Mouse (Mus musculus) lung, embryonic 16.5 days (tissue): Measurements from ENCODE around the gene Plpp2. TPM values are rescaled to one million over a fixed set of nuclear protein-coding genes. Genes with fewer than 3 reads are reported as not detected.

Source experiments
- ATAC-seq: fragments of 200-750 bp; cut with Nextera tagmentation; 2 replicates; pipeline ENCODE4 v1.8.0; 2017; ENCODE audit warnings: low read depth, mild to moderate bottlenecking, moderate library complexity
- H3K27ac ChIP-seq: fragments of 300-500 bp; sonication (generic); 2 replicates; pipeline ENCODE4 v1.5.1; 2014; ENCODE audit warnings: mild to moderate bottlenecking, control low read depth, low read length
- H3K27me3 ChIP-seq: fragments of 300-500 bp; sonication (generic); 2 replicates; pipeline ENCODE4 v1.6.1; 2014; ENCODE audit warnings: low read depth, low read length, mixed read lengths; ENCODE audit not compliant: control insufficient read depth, insufficient read depth
- H3K36me3 ChIP-seq: fragments of 300-500 bp; sonication (generic); 2 replicates; pipeline ENCODE4 v1.6.1; 2014; ENCODE audit warnings: low read length; ENCODE audit not compliant: control insufficient read depth, insufficient read depth
- H3K4me1 ChIP-seq: fragments of 300-500 bp; sonication (generic); replicated peaks from 2 replicates; pipeline ENCODE4 v1.6.1; 2014; ENCODE audit warnings: low read length, mixed read lengths; ENCODE audit not compliant: control insufficient read depth, insufficient read depth
- H3K4me2 ChIP-seq: fragments of 300-500 bp; sonication (generic); 2 replicates; pipeline ENCODE4 v1.6.1; 2014; ENCODE audit warnings: low read depth, low read length, control low read depth
- H3K4me3 ChIP-seq: fragments of 300-500 bp; sonication (generic); 2 replicates; pipeline ENCODE4 v1.5.1; 2014; ENCODE audit warnings: mild to moderate bottlenecking, low read length, control low read depth
- H3K9ac ChIP-seq: fragments of 300-500 bp; sonication (generic); 2 replicates; pipeline ENCODE4 v1.6.1; 2014; ENCODE audit warnings: low read length, control low read depth
- H3K9me3 ChIP-seq: fragments of 300-500 bp; sonication (generic); 2 replicates; pipeline ENCODE4 v1.6.1; 2016; ENCODE audit warnings: low read length; ENCODE audit not compliant: control insufficient read depth
- WGBS: fragments of 180-500 bp; shearing (Covaris S2); extraction: QIAGEN DNeasy Blood & Tissue Kit; methylation state at CpG from one replicate; pipeline ENCODE4 v1.1.7; 2014; 5-methylcytosine and 5-hydroxymethylcytosine counted together
- polyA plus RNA-seq: library from polyadenylated mRNA; unstranded; fragments of >200 nt; fragmentation: Nextera tagmentation; extraction: Ambion mirVana; gene quantifications from 2 replicates; pipeline ENCODE4 v1.2.1, GENCODE M21; 2015

The Plpp2 gene
- polyA plus RNA-seq, 1 experiment from 2014 or later = 34.4 TPM

- no peak overlapping the region for H3K4me2 ChIP-seq
- no peak overlapping the region for H3K27ac ChIP-seq
- H3K36me3 ChIP-seq = no peaks in the 10 kb centered on the region
- no peak overlapping the region for H3K4me3 ChIP-seq
- no peak for ATAC-seq
- H3K9ac ChIP-seq = no peak overlapping the region
- H3K4me1 ChIP-seq = no peaks in the 10 kb centered on the region
- 85% methylated on average over 6 of the region's 6 CpGs for WGBS
- no peaks in the 10 kb centered on the region for H3K27me3 ChIP-seq
- H3K9me3 ChIP-seq = no peaks in the 10 kb centered on the region
Measured at GRCm38 (mm10) chr10:79574796-79575195, 41.2 kb upstream of the Plpp2 start.

- Histone ChIP-seq H3K4me2 (no peak overlapping the region), H3K36me3 (no peaks in the 10 kb centered on the region), H3K4me3 (no peak overlapping the region), H3K9me3 (no peaks in the 10 kb centered on the region), H3K4me1 (no peaks in the 10 kb centered on the region), H3K27ac (no peak overlapping the region), H3K27me3 (no peaks in the 10 kb centered on the region), H3K9ac (no peak overlapping the region)
- ATAC-seq = no peak
- WGBS = 71% methylated on average over 8 of the region's 8 CpGs
Measured at GRCm38 (mm10) chr10:79574350-79574749, 40.8 kb upstream of the Plpp2 start.

- Histone ChIP-seq H3K4me1 (no peaks in the 10 kb centered on the region), H3K36me3 (no peaks in the 10 kb centered on the region), H3K27me3 (no peaks in the 10 kb centered on the region), H3K4me2 (no peak overlapping the region), H3K27ac (no peak overlapping the region), H3K9me3 (no peaks in the 10 kb centered on the region), H3K9ac (no peak overlapping the region), H3K4me3 (no peak overlapping the region)
- no peak for ATAC-seq
- 78% methylated on average over 6 of the region's 6 CpGs for WGBS
Measured at GRCm38 (mm10) chr10:79573611-79574010, 40.0 kb upstream of the Plpp2 start.

- Histone ChIP-seq H3K27me3 (no peaks in the 10 kb centered on the region), H3K36me3 (no peaks in the 10 kb centered on the region), H3K4me1 (no peaks in the 10 kb centered on the region), H3K4me3 (no peak overlapping the region), H3K9me3 (no peaks in the 10 kb centered on the region), H3K27ac (no peak overlapping the region), H3K9ac (no peak overlapping the region), H3K4me2 (no peak overlapping the region)
- WGBS = 90% methylated on average over 2 of the region's 2 CpGs
- ATAC-seq = no peak
Measured at GRCm38 (mm10) chr10:79571314-79571713, 37.7 kb upstream of the Plpp2 start.

DNA sequence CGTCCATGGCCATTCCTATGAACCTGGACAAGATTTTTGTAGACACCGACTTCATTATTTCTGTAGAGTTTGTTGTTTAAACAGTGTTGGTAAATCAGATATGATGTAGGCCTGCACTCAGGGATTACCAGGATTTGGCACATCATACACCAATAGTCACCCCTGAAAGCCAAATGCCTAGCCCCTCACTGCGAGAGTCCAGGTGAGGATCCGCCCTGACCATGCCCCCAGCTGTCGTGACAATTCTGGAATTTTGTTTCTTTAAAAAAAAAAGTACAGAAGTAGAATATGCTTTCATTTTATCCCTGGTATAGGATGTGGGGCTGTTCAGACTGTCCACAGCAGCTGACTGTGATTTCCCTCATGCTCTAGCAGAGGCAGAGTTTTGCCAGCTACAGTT is 36.3 kb upstream of the Plpp2 start:
- Histone ChIP-seq H3K27ac (no peak overlapping the region), H3K4me1 (no peaks in the 10 kb centered on the region), H3K4me3 (no peak overlapping the region), H3K4me2 (no peak overlapping the region), H3K36me3 (no peaks in the 10 kb centered on the region), H3K9ac (no peak overlapping the region), H3K9me3 (no peaks in the 10 kb centered on the region), H3K27me3 (no peaks in the 10 kb centered on the region)
- no peak for ATAC-seq
- 88% methylated on average over 5 of the region's 5 CpGs for WGBS

DNA sequence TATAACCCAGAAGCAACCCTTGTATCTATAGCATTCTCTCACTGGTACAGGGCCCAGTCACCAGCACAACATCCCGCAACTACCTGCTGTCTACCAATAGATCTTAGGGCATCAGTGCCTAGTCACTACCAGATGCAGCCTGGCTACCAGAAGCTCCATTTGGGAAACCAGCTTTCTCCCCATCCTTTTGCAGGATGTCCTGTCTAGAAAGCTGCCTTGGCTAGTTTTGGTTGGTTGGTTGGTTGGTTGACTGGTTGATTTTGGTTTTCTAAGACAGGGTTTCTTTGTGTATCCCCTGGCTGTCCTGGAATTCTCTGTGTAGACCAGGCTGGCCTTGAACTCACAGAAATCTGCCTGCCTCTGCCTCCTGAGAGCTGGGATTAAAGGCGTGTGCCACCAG is 26.1 kb upstream of the Plpp2 start:
- Histone ChIP-seq H3K4me3 (no peak overlapping the region), H3K36me3 (no peaks in the 10 kb centered on the region), H3K9me3 (no peaks in the 10 kb centered on the region), H3K4me2 (no peak overlapping the region), H3K4me1 (no peaks in the 10 kb centered on the region; the same call in 1 of the 2 replicates), H3K27ac (no peak overlapping the region), H3K27me3 (no peaks in the 10 kb centered on the region), H3K9ac (no peak overlapping the region)
- 84% methylated on average over 2 of the region's 2 CpGs for WGBS
- ATAC-seq = no peak

DNA sequence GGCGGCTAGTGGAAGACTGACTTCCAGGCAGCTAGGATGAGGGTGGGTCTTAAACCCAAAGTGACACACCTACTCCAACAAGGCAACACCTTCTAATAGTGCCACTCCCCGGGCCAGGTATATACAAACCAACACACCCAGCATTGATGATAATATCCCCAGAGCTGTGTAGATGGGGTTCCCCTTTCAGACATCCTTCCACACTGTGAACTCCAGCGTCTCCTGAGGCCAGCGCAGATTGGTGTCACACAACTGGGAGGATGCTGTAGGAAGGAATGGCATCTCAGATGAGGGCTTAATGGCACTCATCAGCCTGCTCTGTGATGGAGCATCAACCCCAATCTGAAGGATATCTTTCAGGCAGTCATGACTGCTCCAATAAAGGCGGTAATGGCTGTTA is 23.9 kb upstream of the Plpp2 start:
- Histone ChIP-seq H3K4me2 (no peak overlapping the region), H3K9ac (no peak overlapping the region), H3K9me3 (no peaks in the 10 kb centered on the region), H3K4me1 (peaks cover 9% of the 10 kb centered on the region), H3K36me3 (no peaks in the 10 kb centered on the region), H3K4me3 (no peak overlapping the region), H3K27me3 (no peaks in the 10 kb centered on the region), H3K27ac (no peak overlapping the region)
- 91% methylated on average over 5 of the region's 5 CpGs for WGBS
- no peak for ATAC-seq

DNA sequence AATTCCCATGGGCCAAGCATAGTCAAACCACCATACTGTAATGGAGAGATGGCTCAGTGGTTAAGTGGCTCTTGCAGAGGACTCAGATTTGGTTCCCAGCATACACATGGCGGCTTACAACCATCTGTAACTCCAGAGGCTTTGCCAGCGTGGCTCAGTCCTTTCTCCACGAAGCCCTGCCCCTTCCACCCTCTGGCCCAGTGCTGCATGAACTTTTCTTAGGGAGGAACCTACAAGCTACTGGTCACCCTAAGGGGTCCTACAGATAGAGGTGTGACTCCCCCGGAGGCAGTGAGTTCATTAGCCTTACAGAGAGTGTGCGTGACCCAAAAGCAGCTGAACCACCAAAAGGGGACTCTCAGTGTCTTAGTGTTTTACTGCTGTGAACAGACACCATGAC is 23.4 kb upstream of the Plpp2 start:
- H3K4me2 ChIP-seq = no peak overlapping the region
- H3K4me1 ChIP-seq = peaks cover 11% of the 10 kb centered on the region
- no peaks in the 10 kb centered on the region for H3K9me3 ChIP-seq
- 87% methylated on average over 5 of the region's 5 CpGs for WGBS
- H3K36me3 ChIP-seq = no peaks in the 10 kb centered on the region
- ATAC-seq = no peak
- no peak overlapping the region for H3K9ac ChIP-seq
- H3K27me3 ChIP-seq = no peaks in the 10 kb centered on the region
- no peak overlapping the region for H3K27ac ChIP-seq
- H3K4me3 ChIP-seq = no peak overlapping the region

DNA sequence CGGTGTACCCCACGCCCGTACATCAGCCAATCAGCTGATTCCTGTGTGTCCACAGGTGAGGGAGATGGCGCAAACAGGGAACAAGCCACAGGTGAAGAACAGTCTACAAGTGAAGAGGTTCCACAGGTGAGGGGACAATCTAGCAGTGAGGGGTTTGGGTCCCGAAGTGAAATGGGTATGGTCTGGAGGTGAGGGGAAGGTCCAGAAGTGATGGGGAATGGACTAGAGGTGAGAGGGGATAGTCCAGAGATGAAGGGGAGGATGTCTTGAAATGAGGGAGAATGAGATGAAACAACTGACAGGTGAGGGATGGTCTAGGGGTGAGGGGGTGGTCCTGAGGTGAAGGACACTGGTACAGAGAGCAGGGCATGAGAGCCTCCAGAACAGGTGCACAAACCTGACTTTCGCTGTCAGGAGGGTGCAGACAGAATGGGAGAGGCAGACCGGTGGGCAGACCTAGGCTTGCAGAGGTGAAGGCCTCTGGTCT is 21.7 kb upstream of the Plpp2 start:
- WGBS = 24% methylated on average over 7 of the region's 7 CpGs
- H3K4me2 ChIP-seq = peak overlapping the region; percentile 87
- H3K27me3 ChIP-seq = no peaks in the 10 kb centered on the region
- peaks cover 11% of the 10 kb centered on the region for H3K4me1 ChIP-seq
- peak overlapping the region; percentile 87 for H3K4me3 ChIP-seq
- no peaks in the 10 kb centered on the region for H3K9me3 ChIP-seq
- H3K27ac ChIP-seq = no peak overlapping the region
- peak overlapping the region; percentile 94 for H3K9ac ChIP-seq
- peak; percentile 6 for ATAC-seq
- H3K36me3 ChIP-seq = no peaks in the 10 kb centered on the region
